Mouse (Mus musculus) embryonic facial prominence, embryonic 12.5 days (tissue): ENCODE measurements at regions not wholly inside any gene's neighbourhood (a gene's known extent, or its start where the extent isn't known, plus 50 kb on each side); places are given as distances from the start of the nearest gene placed in this dataset.

Experiments
- ATAC-seq: fragments of 200-750 bp; cut with Nextera tagmentation; 2 replicates; pipeline ENCODE4 v1.8.0; 2017; ENCODE audit not compliant: insufficient number of reproducible peaks, insufficient read depth, low FRiP score, low TSS enrichment
- H3K27ac ChIP-seq: fragments of 300-500 bp; sonication (generic); 2 replicates; pipeline ENCODE4 v1.5.1; 2016; ENCODE audit warnings: mild to moderate bottlenecking
- H3K27me3 ChIP-seq: fragments of 300-500 bp; sonication (generic); 2 replicates; pipeline ENCODE4 v1.6.1; 2016; ENCODE audit warnings: mild to moderate bottlenecking, moderate library complexity
- H3K36me3 ChIP-seq: fragments of 300-500 bp; sonication (generic); 2 replicates; pipeline ENCODE4 v1.6.1; 2016; ENCODE audit warnings: mild to moderate bottlenecking
- H3K4me1 ChIP-seq: fragments of 300-500 bp; sonication (generic); 2 replicates; pipeline ENCODE4 v1.6.1; 2016
- H3K4me2 ChIP-seq: fragments of 300-500 bp; sonication (generic); replicated peaks from 2 replicates; pipeline ENCODE4 v1.6.1; 2016; ENCODE audit warnings: mild to moderate bottlenecking, moderate library complexity
- H3K4me3 ChIP-seq: fragments of 300-500 bp; sonication (generic); 2 replicates; pipeline ENCODE4 v1.5.1; 2016; ENCODE audit warnings: mild to moderate bottlenecking
- H3K9ac ChIP-seq: fragments of 300-500 bp; sonication (generic); 2 replicates; pipeline ENCODE4 v1.6.1; 2016; ENCODE audit warnings: mild to moderate bottlenecking, moderate library complexity
- H3K9me3 ChIP-seq: fragments of 300-500 bp; sonication (generic); 2 replicates; pipeline ENCODE4 v1.6.1; 2016; ENCODE audit warnings: mild to moderate bottlenecking, moderate library complexity
- WGBS: fragments of 180-500 bp; shearing (Covaris S2); methylation state at CpG from one replicate; pipeline ENCODE4 v1.1.7; 2016; 5-methylcytosine and 5-hydroxymethylcytosine counted together

DNA sequence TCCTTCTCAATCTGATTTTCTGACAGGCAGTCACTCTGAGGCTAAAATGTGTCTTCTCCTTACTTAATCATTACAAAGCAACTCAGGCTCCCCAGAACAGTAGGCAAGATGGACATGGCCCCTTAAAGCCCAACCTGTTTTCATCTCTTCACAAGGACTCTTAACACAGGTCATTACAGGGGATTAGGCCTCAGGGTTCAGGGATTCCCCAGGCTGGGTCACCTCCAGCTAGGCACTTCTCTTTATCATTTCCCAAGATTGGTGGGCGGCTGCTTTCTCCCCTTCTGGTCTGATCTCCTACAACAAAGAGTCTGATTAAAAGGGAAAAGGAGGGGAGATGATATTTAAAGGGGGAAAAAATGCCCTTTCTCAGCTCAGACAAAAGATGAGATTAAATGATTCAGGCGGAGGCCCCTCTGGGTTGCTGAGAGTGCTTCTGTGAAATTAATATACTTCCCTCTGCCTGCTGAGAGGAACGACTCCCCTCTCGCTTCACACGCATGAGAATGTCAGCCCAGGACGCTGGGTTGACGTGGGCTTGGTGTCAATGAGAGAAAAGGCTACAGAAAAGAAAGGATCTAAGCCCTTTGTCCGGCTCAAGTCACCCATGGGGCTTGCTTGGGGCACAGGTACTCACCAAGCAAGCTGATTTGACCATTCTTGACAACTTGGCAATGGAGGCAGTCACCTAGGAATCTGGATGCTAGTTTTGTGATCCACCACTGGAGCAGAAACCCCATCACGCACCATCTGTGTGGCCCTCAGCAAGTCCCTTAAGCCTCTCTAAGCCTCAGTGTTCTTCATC lies 152.3 kb downstream of the Gsdmc2 start:
- Histone ChIP-seq H3K4me1 (peaks cover 3% of the 10 kb centered on the region; the same call in 1 of the 2 replicates), H3K9me3 (no peaks in the 10 kb centered on the region), H3K27ac (no peak overlapping the region), H3K9ac (no peak overlapping the region), H3K4me3 (no peak overlapping the region), H3K27me3 (no peaks in the 10 kb centered on the region), H3K36me3 (no peaks in the 10 kb centered on the region), H3K4me2 (no peak overlapping the region)
- ATAC-seq: peak; percentile 60; the same call in 1 of the 2 replicates
- WGBS: 36% methylated on average over 9 of the region's 9 CpGs

DNA sequence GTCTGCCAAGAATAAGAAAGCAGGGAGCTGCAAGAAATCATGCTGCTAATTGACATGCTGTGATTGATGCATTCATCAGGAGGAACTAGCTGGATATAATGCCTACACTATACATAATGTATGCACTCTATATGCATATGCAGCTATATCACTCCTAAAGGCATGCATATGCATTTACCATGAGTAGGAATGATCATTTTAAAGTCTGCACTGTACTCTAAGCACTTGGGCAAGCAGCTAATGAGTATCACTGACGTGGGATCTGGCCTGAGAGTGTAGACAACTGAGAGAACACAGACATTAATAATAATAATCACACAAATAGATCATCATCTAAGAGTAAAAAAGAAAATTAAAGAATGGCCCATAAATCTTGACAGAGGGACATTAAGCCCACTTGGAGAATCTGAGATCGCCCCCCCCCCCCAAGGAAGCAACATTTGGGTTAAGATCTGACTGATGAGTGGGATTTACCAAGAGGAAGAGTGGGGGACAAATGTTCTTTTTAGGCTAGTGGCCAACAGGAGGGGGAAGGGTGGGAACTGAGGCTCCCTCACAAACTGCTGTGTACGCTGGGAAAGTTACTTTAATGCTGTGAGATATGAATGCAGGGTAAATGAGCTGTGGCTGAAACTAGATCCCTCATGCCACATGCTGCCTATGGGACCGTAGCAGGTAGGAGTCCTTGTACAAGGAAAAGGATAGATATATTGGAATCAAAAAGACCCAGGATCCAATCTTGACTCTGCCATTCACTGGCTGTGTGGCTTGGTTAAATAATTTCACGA lies 155.0 kb downstream of the Gsdmc2 start:
- 65% methylated on average over 5 of the region's 5 CpGs for WGBS
- Histone ChIP-seq H3K4me1 (peaks cover 3% of the 10 kb centered on the region; the same call in 1 of the 2 replicates), H3K4me2 (no peak overlapping the region), H3K27me3 (no peaks in the 10 kb centered on the region), H3K9me3 (no peaks in the 10 kb centered on the region), H3K9ac (no peak overlapping the region), H3K27ac (no peak overlapping the region), H3K4me3 (no peak overlapping the region), H3K36me3 (no peaks in the 10 kb centered on the region)
- ATAC-seq: no peak

DNA sequence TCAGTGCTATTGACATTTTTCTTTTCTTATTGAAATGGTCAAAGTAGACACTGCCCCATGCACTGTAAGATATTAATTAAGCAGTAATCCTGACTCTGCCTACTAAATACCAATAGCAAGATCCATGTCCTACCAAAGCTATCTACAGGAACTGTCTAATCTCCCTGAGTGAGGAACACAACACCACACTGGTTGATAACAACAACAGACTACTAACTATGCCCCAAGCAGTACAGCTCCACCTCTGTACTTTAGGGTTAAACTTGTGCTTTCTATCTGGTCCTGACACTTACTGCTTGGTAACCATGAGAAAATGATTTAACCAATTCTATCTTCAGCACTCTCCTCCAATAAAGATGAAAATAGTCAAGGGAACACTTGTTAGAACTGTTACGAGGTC lies 157.1 kb downstream of the Gsdmc2 start:
- no peak for ATAC-seq
- H3K9ac ChIP-seq: no peak overlapping the region
- H3K9me3 ChIP-seq: no peaks in the 10 kb centered on the region
- 93% methylated on average over 1 of the region's 1 CpGs for WGBS
- no peak overlapping the region for H3K4me2 ChIP-seq
- no peak overlapping the region for H3K27ac ChIP-seq
- peaks cover 3% of the 10 kb centered on the region; the same call in 1 of the 2 replicates for H3K4me1 ChIP-seq
- H3K36me3 ChIP-seq: no peaks in the 10 kb centered on the region
- no peak overlapping the region for H3K4me3 ChIP-seq
- no peaks in the 10 kb centered on the region for H3K27me3 ChIP-seq

DNA sequence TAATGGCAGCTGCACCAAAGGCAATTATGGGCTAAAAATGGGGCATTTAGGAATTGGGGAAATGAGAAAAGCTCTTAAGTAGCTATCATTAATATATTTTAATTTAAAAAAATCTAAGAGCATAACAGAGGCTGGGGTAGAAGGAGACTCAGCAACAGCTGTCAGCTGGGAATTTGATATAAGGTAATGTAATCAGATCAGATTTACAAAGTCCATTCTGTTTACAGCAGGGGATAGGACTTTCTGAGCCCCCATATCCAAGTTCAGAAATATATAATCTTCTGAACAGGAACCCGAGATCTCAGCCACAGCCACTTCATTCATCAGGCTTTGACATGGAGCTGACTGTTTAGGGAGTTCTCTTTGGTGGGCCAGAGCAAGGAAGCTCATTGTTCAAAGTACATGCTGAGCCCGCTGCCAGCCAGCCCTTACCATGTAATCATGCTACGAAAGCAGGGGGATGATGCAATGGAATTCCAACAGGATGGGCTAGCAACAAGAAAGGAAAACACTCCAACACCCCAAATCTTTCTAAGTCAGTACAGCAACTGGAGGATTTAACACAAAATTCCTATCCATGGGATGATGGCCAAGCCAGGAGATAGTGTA lies 157.9 kb downstream of the Gsdmc2 start:
- Histone ChIP-seq H3K27me3 (no peaks in the 10 kb centered on the region), H3K4me2 (no peak overlapping the region), H3K4me1 (no peaks in the 10 kb centered on the region), H3K36me3 (no peaks in the 10 kb centered on the region), H3K4me3 (no peak overlapping the region), H3K9ac (no peak overlapping the region), H3K27ac (no peak overlapping the region), H3K9me3 (no peaks in the 10 kb centered on the region)
- ATAC-seq: 0 out of 2 replicates have a peak, but pooled peaks have one; percentile 60
- 60% methylated on average over 3 of the region's 3 CpGs for WGBS

DNA sequence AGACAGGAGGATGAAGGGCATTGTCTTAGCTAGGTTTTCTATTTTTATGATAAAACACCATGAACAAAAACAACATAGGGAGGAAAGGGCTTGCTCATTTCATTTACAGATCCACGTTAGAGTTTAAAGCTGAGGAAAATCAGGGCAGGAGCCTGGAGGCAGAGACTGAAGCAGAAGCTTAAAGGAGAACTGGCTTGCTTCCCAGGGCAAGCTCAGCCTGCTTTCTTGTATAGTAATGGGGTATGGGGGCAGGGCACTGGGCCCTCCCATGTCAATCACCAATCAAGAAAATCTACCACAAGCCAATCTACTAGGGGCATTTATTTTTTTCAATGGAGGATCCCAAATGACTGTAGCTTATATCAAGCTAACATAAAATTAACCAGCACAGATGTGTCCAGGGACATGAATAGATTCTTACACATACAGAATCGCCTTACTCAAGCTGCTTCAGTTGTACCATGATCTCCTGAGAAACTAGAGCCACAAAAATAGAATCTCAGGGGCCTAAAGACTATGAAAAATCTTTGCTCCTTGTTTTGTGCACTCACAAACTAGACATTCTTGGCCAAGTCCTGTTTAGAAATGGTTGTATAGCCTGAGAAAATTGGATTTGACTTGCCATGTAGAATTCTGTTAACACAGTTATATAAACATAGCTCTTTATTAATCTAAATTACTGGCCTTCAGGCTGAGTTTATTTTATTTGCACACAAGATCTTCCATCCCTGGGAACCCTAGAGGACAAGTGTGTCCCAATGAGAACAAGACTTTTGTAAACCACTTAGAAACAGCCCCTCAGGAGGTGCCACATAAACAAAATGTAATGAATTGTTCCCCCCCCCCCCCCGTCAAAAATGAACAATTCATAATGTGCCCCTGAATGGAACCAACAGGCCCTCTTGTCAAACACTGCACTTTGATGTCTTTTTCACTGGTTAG lies 164.7 kb downstream of the Gsdmc2 start:
- H3K4me2 ChIP-seq: no peak overlapping the region
- no peaks in the 10 kb centered on the region for H3K27me3 ChIP-seq
- ATAC-seq: no peak
- WGBS: 43% methylated on average over 3 of the region's 3 CpGs
- H3K9ac ChIP-seq: no peak overlapping the region
- peaks cover 5% of the 10 kb centered on the region; the same call in 1 of the 2 replicates for H3K4me1 ChIP-seq
- H3K27ac ChIP-seq: 0 out of 2 replicates have a peak overlapping the region, but pooled peaks have one; percentile 17
- no peaks in the 10 kb centered on the region for H3K36me3 ChIP-seq
- no peaks in the 10 kb centered on the region for H3K9me3 ChIP-seq
- no peak overlapping the region for H3K4me3 ChIP-seq

DNA sequence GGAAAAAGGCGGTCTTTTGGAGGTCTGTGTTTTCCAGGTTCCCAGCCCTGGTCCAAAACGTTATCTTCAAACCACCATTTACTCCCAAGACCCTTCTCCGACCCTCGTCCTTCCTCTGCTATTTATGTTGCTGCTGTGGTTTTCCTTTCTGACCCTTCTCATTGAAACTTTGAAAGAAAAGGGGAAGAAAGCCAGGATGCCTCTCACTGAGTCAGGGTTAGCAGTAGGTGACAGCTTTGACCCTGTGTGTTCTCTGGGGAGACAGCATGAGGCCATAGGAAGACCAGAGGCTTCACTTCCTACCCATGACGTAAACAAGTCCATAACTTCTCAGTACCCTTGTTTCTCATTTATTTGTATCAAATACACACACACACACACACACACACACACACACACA lies 166.1 kb downstream of the Gsdmc2 start:
- no peak overlapping the region for H3K4me2 ChIP-seq
- no peaks in the 10 kb centered on the region for H3K36me3 ChIP-seq
- no peak overlapping the region for H3K4me3 ChIP-seq
- no peaks in the 10 kb centered on the region for H3K9me3 ChIP-seq
- ATAC-seq: no peak
- 71% methylated on average over 5 of the region's 5 CpGs for WGBS
- H3K9ac ChIP-seq: no peak overlapping the region
- H3K4me1 ChIP-seq: peaks cover 5% of the 10 kb centered on the region; the same call in 1 of the 2 replicates
- no peaks in the 10 kb centered on the region for H3K27me3 ChIP-seq
- no peak overlapping the region for H3K27ac ChIP-seq

- Histone ChIP-seq H3K9ac (no peak overlapping the region), H3K27ac (peak overlapping the region; percentile 41; the same call in 1 of the 2 replicates), H3K36me3 (no peaks in the 10 kb centered on the region), H3K4me1 (peaks cover 5% of the 10 kb centered on the region; the same call in 1 of the 2 replicates), H3K4me3 (no peak overlapping the region), H3K4me2 (no peak overlapping the region), H3K27me3 (no peaks in the 10 kb centered on the region), H3K9me3 (no peaks in the 10 kb centered on the region)
- no peak for ATAC-seq
- WGBS: 22% methylated on average over 10 of the region's 10 CpGs
These were observed 169.4 kb downstream of the Gsdmc2 start for GRCm38 (mm10) chr15:63675491-63676036.

- ATAC-seq: no peak
- peak overlapping the region; percentile 81 for H3K27ac ChIP-seq
These were observed 170.6 kb downstream of the Gsdmc2 start for GRCm38 (mm10) chr15:63674404-63674803.

DNA sequence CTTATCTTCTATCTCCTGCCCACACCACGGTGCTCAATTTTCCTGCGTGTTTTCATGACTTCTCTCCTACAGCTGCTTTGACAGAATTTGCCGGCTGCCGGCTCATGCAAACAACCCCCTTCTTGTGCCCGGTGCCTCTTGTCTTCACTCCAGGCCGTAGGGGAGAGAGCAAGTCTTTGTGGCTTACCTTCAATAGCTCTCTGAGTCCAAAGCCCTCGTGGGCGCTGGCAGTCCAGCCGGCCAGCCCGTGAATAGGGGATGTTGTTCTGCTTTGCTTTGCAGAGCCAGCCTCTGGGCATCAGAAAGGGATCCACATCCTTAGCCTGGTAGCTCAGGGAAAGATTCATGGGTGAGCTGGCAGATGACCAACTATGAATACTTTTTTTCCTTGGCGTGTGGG lies 173.9 kb downstream of the Gsdmc2 start:
- Histone ChIP-seq H3K27me3 (no peaks in the 10 kb centered on the region), H3K4me2 (no peak overlapping the region), H3K27ac (no peak overlapping the region), H3K9ac (no peak overlapping the region), H3K9me3 (no peaks in the 10 kb centered on the region), H3K36me3 (no peaks in the 10 kb centered on the region), H3K4me1 (no peaks in the 10 kb centered on the region), H3K4me3 (no peak overlapping the region)
- 31% methylated on average over 11 of the region's 11 CpGs for WGBS
- no peak for ATAC-seq

More at GRCm38 (mm10) chr15:63674404-63674803, 170.6 kb downstream of the Gsdmc2 start:
- H3K36me3 ChIP-seq: no peaks in the 10 kb centered on the region
- no peaks in the 10 kb centered on the region for H3K27me3 ChIP-seq
- 93% methylated on average over 5 of the region's 5 CpGs for WGBS
- no peak overlapping the region for H3K4me2 ChIP-seq
- no peaks in the 10 kb centered on the region for H3K4me1 ChIP-seq
- no peak overlapping the region for H3K4me3 ChIP-seq
- H3K9me3 ChIP-seq: no peaks in the 10 kb centered on the region
- no peak overlapping the region for H3K9ac ChIP-seq

DNA sequence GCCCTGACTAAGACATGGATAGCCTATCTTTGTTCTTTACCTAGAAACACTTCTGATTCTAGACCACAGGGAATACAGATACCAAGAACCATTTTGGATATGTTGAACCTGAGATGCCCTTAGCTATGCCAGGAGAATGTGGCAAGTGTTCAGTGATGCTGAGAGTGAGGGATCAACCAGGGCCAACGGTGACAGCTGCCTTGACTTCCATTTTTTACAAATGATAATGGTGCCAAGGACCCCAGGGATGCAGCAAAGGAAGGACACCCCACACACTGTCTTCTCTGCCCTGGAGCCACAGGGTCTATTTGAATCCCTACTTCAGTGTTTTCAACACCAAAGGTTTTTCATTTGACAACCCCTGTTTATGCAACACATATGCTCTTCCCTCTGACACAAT lies 174.4 kb downstream of the Gsdmc2 start:
- Histone ChIP-seq H3K36me3 (no peaks in the 10 kb centered on the region), H3K4me1 (no peaks in the 10 kb centered on the region), H3K4me3 (no peak overlapping the region), H3K9ac (no peak overlapping the region), H3K4me2 (no peak overlapping the region), H3K9me3 (no peaks in the 10 kb centered on the region), H3K27ac (no peak overlapping the region), H3K27me3 (no peaks in the 10 kb centered on the region)
- 76% methylated on average over 1 of the region's 1 CpGs for WGBS
- no peak for ATAC-seq

DNA sequence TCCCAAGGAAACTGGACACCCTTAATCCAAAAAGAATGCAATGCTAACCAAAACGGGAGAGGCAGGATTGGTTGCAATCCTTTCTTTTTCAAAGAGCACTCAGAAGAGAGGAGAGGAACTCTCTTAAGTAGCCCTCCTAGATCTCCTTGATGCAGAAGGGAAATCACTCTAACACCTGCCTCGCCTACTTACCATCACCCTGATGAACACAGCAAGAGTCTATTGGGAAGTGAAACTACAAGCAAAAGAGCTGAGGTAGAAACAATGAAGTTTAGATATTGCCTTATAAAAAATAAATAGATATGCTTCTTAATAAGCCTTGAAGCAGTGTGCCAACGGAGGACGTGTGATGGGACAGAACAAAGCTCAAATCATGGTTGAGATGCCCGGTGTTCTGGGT lies 177.4 kb downstream of the Gsdmc2 start:
- Histone ChIP-seq H3K4me3 (no peak overlapping the region), H3K9ac (no peak overlapping the region)
- ATAC-seq: no peak

More for the DNA sequence above, 177.4 kb downstream of the Gsdmc2 start:
- no peaks in the 10 kb centered on the region for H3K27me3 ChIP-seq
- H3K27ac ChIP-seq: no peak overlapping the region
- 79% methylated on average over 5 of the region's 5 CpGs for WGBS
- H3K4me2 ChIP-seq: no peak overlapping the region
- H3K36me3 ChIP-seq: no peaks in the 10 kb centered on the region
- H3K9me3 ChIP-seq: no peaks in the 10 kb centered on the region
- no peaks in the 10 kb centered on the region for H3K4me1 ChIP-seq
